Mouse (Mus musculus): Measurements from ENCODE around the gene Zfp598. TPM values are rescaled to one million over a fixed set of nuclear protein-coding genes. Genes with fewer than 3 reads are reported as not detected.

Zfp598 gene
- total and polyA plus RNA-seq, 3 experiments = 22.1 to 54.0 (median 31.8) TPM

DNA sequence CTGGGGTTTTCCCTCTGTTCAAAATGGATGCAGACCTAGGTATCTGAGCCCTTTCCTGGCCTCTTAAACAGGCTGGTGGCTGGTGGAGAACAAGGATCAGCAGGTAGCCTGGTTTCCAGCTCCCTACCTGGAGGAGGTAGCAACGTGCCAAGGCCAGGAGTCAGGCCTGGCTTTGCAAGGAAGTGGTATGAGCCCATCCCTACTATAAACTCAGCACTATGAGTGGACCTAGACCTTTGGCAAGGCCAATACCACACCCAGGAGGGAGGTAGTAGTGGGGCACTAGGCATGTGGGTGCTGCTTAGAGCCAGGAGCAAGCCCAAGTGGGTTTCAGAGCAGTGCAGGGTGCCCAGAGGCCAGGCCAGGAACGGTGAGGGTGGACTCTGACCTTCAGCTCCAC is 30.0 kb downstream of the Zfp598 start:
- no peak overlapping the region for H3K9ac ChIP-seq (ENCODE audit: insufficient read depth, low read depth)
- H3K4me1 ChIP-seq (ENCODE audit: control insufficient read depth in 1 of 2, insufficient read depth in 2 of 2) = peaks cover 6 to 42% of the 10 kb centered on the region in 2 experiments
- no peak overlapping the region for H3K4me2 ChIP-seq (ENCODE audit: insufficient read depth, low read depth, poor library complexity, severe bottlenecking)
- H3K9me3 ChIP-seq (replicated peaks; ENCODE audit: low read length) = no peaks in the 10 kb centered on the region
- in situ Hi-C loops (cut with MboI; ENCODE audit: low pct_ligation_motif_present, low pct_unique_long_range_greater_than_20kb, low sequenced_read_pairs) = no loop called here
- H3K36me3 ChIP-seq (replicated peaks in 1 of 2; ENCODE audit: control insufficient read depth in 1 of 2, insufficient read depth in 1 of 2, low read length in 1 of 2) = peaks cover 44 to 55% of the 10 kb centered on the region in 2 experiments
- no peak overlapping the region for H3K4me3 ChIP-seq (replicated peaks in 1 of 3; ENCODE audit: low read depth in 2 of 3, low read length in 2 of 3, poor library complexity in 1 of 3)
- DNase-seq (ENCODE audit: extremely low read depth) = no peak
- TF ChIP-seq USF2 (conservative IDR thresholded peaks at IDR 0.05; ENCODE audit: low read depth, low read length) (no peak), SMC3 (IDR thresholded peaks at IDR 0.05; ENCODE audit: low read depth, low read length) (no peak), CHD2 (IDR thresholded peaks at IDR 0.05; ENCODE audit: low read length) (no peak), E2F4 (IDR thresholded peaks at IDR 0.05; ENCODE audit: insufficient replicate concordance, low read depth, low read length) (no peak), ZNF384 (IDR thresholded peaks at IDR 0.05; ENCODE audit: low read depth, low read length) (no peak), CHD1 (IDR thresholded peaks at IDR 0.05; ENCODE audit: low read depth, low read length) (no peak), ZMIZ1 (IDR thresholded peaks at IDR 0.05; ENCODE audit: low read depth, low read length) (no peak), MEF2A (IDR thresholded peaks at IDR 0.05; ENCODE audit: borderline replicate concordance, low read depth, low read length) (no peak), MYC (IDR thresholded peaks at IDR 0.05; ENCODE audit: low read depth, low read length) (no peak), MXI1 (IDR thresholded peaks at IDR 0.05; ENCODE audit: low read depth, low read length) (no peak), JUN (IDR thresholded peaks at IDR 0.05; ENCODE audit: insufficient read depth, low read depth, low read length) (no peak), NRF1 (IDR thresholded peaks at IDR 0.05; ENCODE audit: low read depth, low read length) (no peak), CTCF (conservative IDR thresholded peaks at IDR 0.05 in 1 of 2, IDR thresholded peaks at IDR 0.05 in 1 of 2; ENCODE audit: low read depth in 2 of 2, low read length in 2 of 2) (no peak), IRF4 (IDR thresholded peaks at IDR 0.05; ENCODE audit: low read depth, low read length) (no peak), JUND (conservative IDR thresholded peaks at IDR 0.05; ENCODE audit: low read depth, low read length) (no peak), RAD21 (IDR thresholded peaks at IDR 0.05; ENCODE audit: low read depth, low read length) (no peak), ZKSCAN1 (IDR thresholded peaks at IDR 0.05; ENCODE audit: borderline replicate concordance, low read depth, low read length) (no peak), PAX5 (IDR thresholded peaks at IDR 0.05; ENCODE audit: low read length) (no peak)
- dilution Hi-C loops (cut with MboI; ENCODE audit: extremely low pct_ligation_motif_present, extremely low pct_unique_long_range_greater_than_20kb, low sequenced_read_pairs) = no loop called here
- H3K27ac ChIP-seq (ENCODE audit: insufficient read depth, low read depth) = no peak overlapping the region
- no peaks in the 10 kb centered on the region for H3K27me3 ChIP-seq (replicated peaks)
- H3K79me2 ChIP-seq (replicated peaks; ENCODE audit: control insufficient read depth, extremely low read depth, insufficient read depth, poor library complexity, severe bottlenecking) = no peaks in the 10 kb centered on the region

DNA sequence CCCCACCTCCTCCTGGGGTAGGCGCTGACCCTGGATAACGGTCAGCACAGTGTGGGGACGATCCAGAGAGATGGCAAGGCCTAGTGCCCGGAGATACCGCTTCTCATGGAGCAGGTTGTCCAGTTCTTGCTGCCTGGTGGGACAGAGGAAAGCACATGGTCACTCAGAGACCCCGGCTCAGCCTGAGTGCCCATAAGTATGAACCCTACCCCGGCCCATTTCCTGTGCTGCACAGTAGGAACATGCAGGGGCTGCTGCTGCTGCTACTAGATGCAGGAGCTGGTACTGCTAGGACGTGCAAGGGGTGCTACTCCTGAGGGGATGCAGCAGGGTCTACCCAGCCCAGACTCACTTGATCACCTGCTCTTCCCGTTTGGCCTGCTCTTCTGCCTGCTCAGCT is 31.8 kb downstream of the Zfp598 start:
- Histone ChIP-seq H3K9me3 (replicated peaks; ENCODE audit: low read length) (no peaks in the 10 kb centered on the region), H3K27me3 (replicated peaks) (no peaks in the 10 kb centered on the region), H3K36me3 (replicated peaks in 1 of 2; ENCODE audit: control insufficient read depth in 1 of 2, insufficient read depth in 1 of 2, low read length in 1 of 2) (peaks cover 56 to 71% of the 10 kb centered on the region in 2 experiments), H3K27ac (ENCODE audit: insufficient read depth, low read depth) (no peak overlapping the region), H3K4me1 (ENCODE audit: control insufficient read depth in 1 of 2, insufficient read depth in 2 of 2) (peaks cover 11 to 44% of the 10 kb centered on the region in 2 experiments), H3K9ac (ENCODE audit: insufficient read depth, low read depth) (no peak overlapping the region), H3K79me2 (replicated peaks; ENCODE audit: control insufficient read depth, extremely low read depth, insufficient read depth, poor library complexity, severe bottlenecking) (peaks cover 5% of the 10 kb centered on the region), H3K4me2 (ENCODE audit: insufficient read depth, low read depth, poor library complexity, severe bottlenecking) (no peak overlapping the region), H3K4me3 (replicated peaks in 1 of 3; ENCODE audit: low read depth in 2 of 3, low read length in 2 of 3, poor library complexity in 1 of 3) (no peak overlapping the region)
- TF ChIP-seq NELFE (IDR thresholded peaks at IDR 0.05; ENCODE audit: low read depth, low read length) = no peak
- TF ChIP-seq TCF12 (IDR thresholded peaks at IDR 0.05; ENCODE audit: low read depth, low read length) = no peak
- TF ChIP-seq ZC3H11A (IDR thresholded peaks at IDR 0.05; ENCODE audit: low read depth, low read length) = no peak
- no peak for TF ChIP-seq ELF1 (IDR thresholded peaks at IDR 0.05; ENCODE audit: low read depth, low read length)
- TF ChIP-seq KAT2A (IDR thresholded peaks at IDR 0.05; ENCODE audit: insufficient replicate concordance, low read length) = no peak
- no peak for TF ChIP-seq SMC3 (IDR thresholded peaks at IDR 0.05; ENCODE audit: low read depth, low read length)
- no peak for TF ChIP-seq JUND (conservative IDR thresholded peaks at IDR 0.05; ENCODE audit: low read depth, low read length)
- no peak for TF ChIP-seq MAFK (IDR thresholded peaks at IDR 0.05; ENCODE audit: insufficient replicate concordance, low read length)
- TF ChIP-seq PAX5 (IDR thresholded peaks at IDR 0.05; ENCODE audit: low read length) = no peak
- no peak for TF ChIP-seq ETS1 (conservative IDR thresholded peaks at IDR 0.05; ENCODE audit: low read depth, low read length)
- TF ChIP-seq BHLHE40 (IDR thresholded peaks at IDR 0.05; ENCODE audit: low read depth, low read length) = no peak
- TF ChIP-seq CHD1 (IDR thresholded peaks at IDR 0.05; ENCODE audit: low read depth, low read length) = no peak
- TF ChIP-seq POLR2A (IDR thresholded peaks at IDR 0.05; ENCODE audit: low read depth, low read length) = no peak
- dilution Hi-C loops (cut with MboI; ENCODE audit: extremely low pct_ligation_motif_present, extremely low pct_unique_long_range_greater_than_20kb, low sequenced_read_pairs) (no loop called here), in situ Hi-C loops (cut with MboI; ENCODE audit: low pct_ligation_motif_present, low pct_unique_long_range_greater_than_20kb, low sequenced_read_pairs) (no loop called here)
- DNase-seq (ENCODE audit: extremely low read depth) = no peak

Data from CH12.LX (cell line).